Mouse (Mus musculus): ENCODE measurements around the gene Ypel1. TPM values are rescaled to one million over a fixed set of nuclear protein-coding genes. Genes with fewer than 3 reads are reported as not detected.
A peak's percentile ranks its signal among the peaks of the same experiment; 100 is the strongest.

The Ypel1 gene
- polyA plus RNA-seq, 1 experiment from 2014 or later, result 36.2 TPM

GRCm38 (mm10) chr16:17070716-17071115 lies 1.2 kb downstream of the Ypel1 start:
- DNase-seq, result no peak
- Histone ChIP-seq H3K4me3 (ENCODE audit: low read depth, low read length) (peak overlapping the region; percentile 77), H3K27me3 (ENCODE audit: insufficient read depth, low read length) (no peaks in the 10 kb centered on the region), H3K36me3 (ENCODE audit: insufficient read depth) (peaks cover 12% of the 10 kb centered on the region; the same call in 1 of the 2 replicates), H3K27ac (ENCODE audit: low read depth) (no peak overlapping the region), H3K4me1 (ENCODE audit: insufficient read depth) (no peaks in the 10 kb centered on the region; the same call in 1 of the 2 replicates), H3K9me3 (ENCODE audit: low read depth, low read length) (no peaks in the 10 kb centered on the region), H3K9ac (no peak overlapping the region), H3K4me2 (peak overlapping the region; percentile 65)
- 36% methylated on average over 6 of the region's 6 CpGs for WGBS
- TF ChIP-seq CTCF (IDR thresholded peaks at IDR 0.05; ENCODE audit: low read depth), result no peak
- ATAC-seq (ENCODE audit: insufficient read depth), result no peak

- no peaks in the 10 kb centered on the region for H3K9me3 ChIP-seq (ENCODE audit: low read depth, low read length)
- H3K4me3 ChIP-seq (ENCODE audit: low read depth, low read length), result no peak overlapping the region
- H3K27me3 ChIP-seq (ENCODE audit: insufficient read depth, low read length), result no peaks in the 10 kb centered on the region
- 87% methylated on average over 7 of the region's 7 CpGs for WGBS
- DNase-seq (no peak), ATAC-seq (ENCODE audit: insufficient read depth) (no peak)
- H3K4me2 ChIP-seq, result no peak overlapping the region
- no peak for TF ChIP-seq CTCF (IDR thresholded peaks at IDR 0.05; ENCODE audit: low read depth)
- H3K9ac ChIP-seq, result no peak overlapping the region
- H3K27ac ChIP-seq (ENCODE audit: low read depth), result no peak overlapping the region
- peaks cover 12% of the 10 kb centered on the region; the same call in 1 of the 2 replicates for H3K36me3 ChIP-seq (ENCODE audit: insufficient read depth)
- H3K4me1 ChIP-seq (ENCODE audit: insufficient read depth), result no peaks in the 10 kb centered on the region; the same call in 1 of the 2 replicates
Measured at GRCm38 (mm10) chr16:17073000-17073399, 3.5 kb downstream of the Ypel1 start.

GRCm38 (mm10) chr16:17076301-17076700 lies 6.8 kb downstream of the Ypel1 start:
- peak; percentile 27 for TF ChIP-seq CTCF (IDR thresholded peaks at IDR 0.05; ENCODE audit: low read depth)
- H3K9ac ChIP-seq, result no peak overlapping the region
- no peaks in the 10 kb centered on the region for H3K4me1 ChIP-seq (ENCODE audit: insufficient read depth)
- no peak for DNase-seq
- no peak for ATAC-seq (ENCODE audit: insufficient read depth)
- H3K9me3 ChIP-seq (ENCODE audit: low read depth, low read length), result no peaks in the 10 kb centered on the region
- no peak overlapping the region for H3K27ac ChIP-seq (ENCODE audit: low read depth)
- 88% methylated on average over 2 of the region's 2 CpGs for WGBS
- no peak overlapping the region for H3K4me3 ChIP-seq (ENCODE audit: low read depth, low read length)
- H3K4me2 ChIP-seq, result no peak overlapping the region
- H3K27me3 ChIP-seq (ENCODE audit: insufficient read depth, low read length), result no peaks in the 10 kb centered on the region
- peaks cover 16% of the 10 kb centered on the region; the same call in 1 of the 2 replicates for H3K36me3 ChIP-seq (ENCODE audit: insufficient read depth)

- Histone ChIP-seq H3K4me2 (no peak overlapping the region), H3K9ac (no peak overlapping the region), H3K4me3 (ENCODE audit: low read depth, low read length) (no peak overlapping the region), H3K9me3 (ENCODE audit: low read depth, low read length) (no peaks in the 10 kb centered on the region), H3K4me1 (ENCODE audit: insufficient read depth) (no peaks in the 10 kb centered on the region), H3K27me3 (ENCODE audit: insufficient read depth, low read length) (no peaks in the 10 kb centered on the region), H3K36me3 (ENCODE audit: insufficient read depth) (peaks cover 16% of the 10 kb centered on the region; the same call in 1 of the 2 replicates), H3K27ac (ENCODE audit: low read depth) (no peak overlapping the region)
- TF ChIP-seq CTCF (IDR thresholded peaks at IDR 0.05; ENCODE audit: low read depth), result no peak
- DNase-seq (no peak), ATAC-seq (ENCODE audit: insufficient read depth) (no peak)
Measured at GRCm38 (mm10) chr16:17076869-17077268, 7.4 kb downstream of the Ypel1 start.

- Histone ChIP-seq H3K4me3 (ENCODE audit: low read depth, low read length) (no peak overlapping the region), H3K9ac (no peak overlapping the region), H3K4me2 (no peak overlapping the region), H3K9me3 (ENCODE audit: low read depth, low read length) (no peaks in the 10 kb centered on the region), H3K27ac (ENCODE audit: low read depth) (peak overlapping the region; percentile 30; the same call in 1 of the 2 replicates), H3K36me3 (ENCODE audit: insufficient read depth) (peaks cover 21% of the 10 kb centered on the region; the same call in 1 of the 2 replicates), H3K27me3 (ENCODE audit: insufficient read depth, low read length) (no peaks in the 10 kb centered on the region), H3K4me1 (ENCODE audit: insufficient read depth) (no peaks in the 10 kb centered on the region)
- DNase-seq, result peak; percentile 91
- WGBS, result 51% methylated on average over 7 of the region's 7 CpGs
- TF ChIP-seq CTCF (IDR thresholded peaks at IDR 0.05; ENCODE audit: low read depth), result no peak
- peak; percentile 78 for ATAC-seq (ENCODE audit: insufficient read depth)
Measured at GRCm38 (mm10) chr16:17078101-17078500, 8.6 kb downstream of the Ypel1 start.

- DNase-seq, result peak; percentile 39
- Histone ChIP-seq H3K4me2 (no peak overlapping the region), H3K27me3 (ENCODE audit: insufficient read depth, low read length) (no peaks in the 10 kb centered on the region), H3K36me3 (ENCODE audit: insufficient read depth) (peaks cover 53% of the 10 kb centered on the region), H3K9me3 (ENCODE audit: low read depth, low read length) (no peaks in the 10 kb centered on the region), H3K4me3 (ENCODE audit: low read depth, low read length) (no peak overlapping the region), H3K9ac (no peak overlapping the region), H3K27ac (ENCODE audit: low read depth) (no peak overlapping the region), H3K4me1 (ENCODE audit: insufficient read depth) (no peaks in the 10 kb centered on the region)
- ATAC-seq (ENCODE audit: insufficient read depth), result no peak
- WGBS, result 70% methylated on average over 6 of the region's 6 CpGs
- TF ChIP-seq CTCF (IDR thresholded peaks at IDR 0.05; ENCODE audit: low read depth), result no peak
Measured at GRCm38 (mm10) chr16:17082121-17082792, 12.8 kb downstream of the Ypel1 start.

GRCm38 (mm10) chr16:17085636-17086035 lies 16.1 kb downstream of the Ypel1 start:
- Histone ChIP-seq H3K36me3 (ENCODE audit: insufficient read depth) (peaks cover 83% of the 10 kb centered on the region), H3K27me3 (ENCODE audit: insufficient read depth, low read length) (no peaks in the 10 kb centered on the region), H3K9ac (no peak overlapping the region), H3K4me1 (ENCODE audit: insufficient read depth) (no peaks in the 10 kb centered on the region), H3K4me3 (ENCODE audit: low read depth, low read length) (no peak overlapping the region), H3K9me3 (ENCODE audit: low read depth, low read length) (no peaks in the 10 kb centered on the region), H3K4me2 (no peak overlapping the region), H3K27ac (ENCODE audit: low read depth) (no peak overlapping the region)
- DNase-seq (no peak), ATAC-seq (ENCODE audit: insufficient read depth) (no peak)
- WGBS, result 81% methylated on average over 4 of the region's 4 CpGs
- TF ChIP-seq CTCF (IDR thresholded peaks at IDR 0.05; ENCODE audit: low read depth), result no peak
